Mouse (Mus musculus) forebrain, embryonic 12.5 days (tissue): ENCODE measurements at regions not wholly inside any gene's neighbourhood (a gene's known extent, or its start where the extent isn't known, plus 50 kb on each side); places are given as distances from the start of the nearest gene placed in this dataset.

ENCODE experiments used
- ATAC-seq: fragments of 200-750 bp; cut with Nextera tagmentation; 2 replicates; pipeline ENCODE4 v1.8.0; 2017; ENCODE audit warnings: moderate TSS enrichment; ENCODE audit not compliant: low FRiP score
- H3K27ac ChIP-seq: fragments of 300-500 bp; sonication (generic); 2 replicates; pipeline ENCODE4 v1.5.1; 2016; ENCODE audit warnings: mild to moderate bottlenecking
- H3K27me3 ChIP-seq: fragments of 300-500 bp; sonication (generic); 2 replicates; pipeline ENCODE4 v1.6.1; 2016; ENCODE audit warnings: mild to moderate bottlenecking
- H3K36me3 ChIP-seq: fragments of 300-500 bp; sonication (generic); replicated peaks from 2 replicates; pipeline ENCODE4 v1.6.1; 2016; ENCODE audit warnings: mild to moderate bottlenecking
- H3K4me1 ChIP-seq: fragments of 300-500 bp; sonication (generic); 2 replicates; pipeline ENCODE4 v1.6.1; 2016
- H3K4me2 ChIP-seq: fragments of 300-500 bp; sonication (generic); 2 replicates; pipeline ENCODE4 v1.6.1; 2016; ENCODE audit warnings: mild to moderate bottlenecking, moderate library complexity
- H3K4me3 ChIP-seq: fragments of 300-500 bp; sonication (generic); replicated peaks from 2 replicates; pipeline ENCODE4 v1.5.1; 2016; ENCODE audit warnings: mild to moderate bottlenecking
- H3K9ac ChIP-seq: fragments of 300-500 bp; sonication (generic); 2 replicates; pipeline ENCODE4 v1.6.1; 2016; ENCODE audit warnings: mild to moderate bottlenecking
- H3K9me3 ChIP-seq: fragments of 300-500 bp; sonication (generic); 2 replicates; pipeline ENCODE4 v1.6.1; 2016
- WGBS: fragments of 180-500 bp; shearing (Covaris S2); methylation state at CpG from one replicate; pipeline ENCODE4 v1.1.7; 2016; 5-methylcytosine and 5-hydroxymethylcytosine counted together

- H3K27me3 ChIP-seq: no peaks in the 10 kb centered on the region
- no peak overlapping the region for H3K27ac ChIP-seq
- H3K4me1 ChIP-seq: peaks cover 27% of the 10 kb centered on the region
- H3K4me3 ChIP-seq: no peak overlapping the region
- no peaks in the 10 kb centered on the region for H3K36me3 ChIP-seq
- WGBS: 58% methylated on average over 4 of the region's 4 CpGs
- H3K9me3 ChIP-seq: no peaks in the 10 kb centered on the region
- no peak overlapping the region for H3K4me2 ChIP-seq
- no peak for ATAC-seq
- H3K9ac ChIP-seq: no peak overlapping the region
These were observed 150.0 kb upstream of the Galnt5 start for GRCm38 (mm10) chr2:57847707-57848106.

- Histone ChIP-seq H3K36me3 (no peaks in the 10 kb centered on the region), H3K4me3 (no peak overlapping the region), H3K27me3 (no peaks in the 10 kb centered on the region), H3K9ac (no peak overlapping the region), H3K4me2 (peak overlapping the region; percentile 22), H3K27ac (peak overlapping the region; percentile 46; the same call in 1 of the 2 replicates), H3K4me1 (peaks cover 27% of the 10 kb centered on the region), H3K9me3 (no peaks in the 10 kb centered on the region)
- peak; percentile 54; the same call in 1 of the 2 replicates for ATAC-seq
- 16% methylated on average over 4 of the region's 4 CpGs for WGBS
These were observed 148.2 kb upstream of the Galnt5 start for GRCm38 (mm10) chr2:57849338-57850057.

- no peak overlapping the region for H3K27ac ChIP-seq
- WGBS: 19% methylated on average over 5 of the region's 5 CpGs
- no peak for ATAC-seq
These were observed 147.7 kb upstream of the Galnt5 start for GRCm38 (mm10) chr2:57850058-57850400.

GRCm38 (mm10) chr2:57856524-57857107 is 141.1 kb upstream of the Galnt5 start:
- 81% methylated on average over 14 of the region's 14 CpGs for WGBS
- H3K4me3 ChIP-seq: no peak overlapping the region

More at GRCm38 (mm10) chr2:57850058-57850400, 147.7 kb upstream of the Galnt5 start:
- Histone ChIP-seq H3K4me2 (peak overlapping the region; percentile 22), H3K36me3 (no peaks in the 10 kb centered on the region), H3K9me3 (no peaks in the 10 kb centered on the region), H3K4me1 (peaks cover 27% of the 10 kb centered on the region), H3K27me3 (no peaks in the 10 kb centered on the region), H3K9ac (no peak overlapping the region), H3K4me3 (no peak overlapping the region)

GRCm38 (mm10) chr2:57865289-57865688 is 132.4 kb upstream of the Galnt5 start:
- Histone ChIP-seq H3K9me3 (no peaks in the 10 kb centered on the region), H3K4me2 (no peak overlapping the region), H3K9ac (no peak overlapping the region), H3K36me3 (no peaks in the 10 kb centered on the region), H3K4me1 (no peaks in the 10 kb centered on the region), H3K4me3 (no peak overlapping the region), H3K27ac (no peak overlapping the region), H3K27me3 (no peaks in the 10 kb centered on the region)
- ATAC-seq: no peak
- 64% methylated on average over 1 of the region's 1 CpGs for WGBS

More at GRCm38 (mm10) chr2:57856524-57857107, 141.1 kb upstream of the Galnt5 start:
- Histone ChIP-seq H3K27me3 (no peaks in the 10 kb centered on the region), H3K9me3 (no peaks in the 10 kb centered on the region), H3K4me1 (peaks cover 7% of the 10 kb centered on the region; the same call in 1 of the 2 replicates), H3K9ac (no peak overlapping the region), H3K4me2 (no peak overlapping the region), H3K27ac (no peak overlapping the region), H3K36me3 (no peaks in the 10 kb centered on the region)
- no peak for ATAC-seq

- H3K4me2 ChIP-seq: no peak overlapping the region
- H3K27me3 ChIP-seq: no peaks in the 10 kb centered on the region
- no peak overlapping the region for H3K27ac ChIP-seq
- H3K36me3 ChIP-seq: no peaks in the 10 kb centered on the region
- no peaks in the 10 kb centered on the region for H3K4me1 ChIP-seq
- no peak overlapping the region for H3K9ac ChIP-seq
- no peak for ATAC-seq
- no peaks in the 10 kb centered on the region for H3K9me3 ChIP-seq
- no peak overlapping the region for H3K4me3 ChIP-seq
- 74% methylated on average over 2 of the region's 2 CpGs for WGBS
These were observed 129.6 kb upstream of the Galnt5 start for GRCm38 (mm10) chr2:57868046-57868445.

- H3K9me3 ChIP-seq: no peaks in the 10 kb centered on the region
- no peaks in the 10 kb centered on the region for H3K27me3 ChIP-seq
- no peaks in the 10 kb centered on the region for H3K36me3 ChIP-seq
- H3K27ac ChIP-seq: no peak overlapping the region
- WGBS: 92% methylated on average over 7 of the region's 7 CpGs
- no peaks in the 10 kb centered on the region for H3K4me1 ChIP-seq
- no peak for ATAC-seq
- H3K9ac ChIP-seq: no peak overlapping the region
- no peak overlapping the region for H3K4me2 ChIP-seq
- H3K4me3 ChIP-seq: no peak overlapping the region
These were observed 97.5 kb upstream of the Galnt5 start for GRCm38 (mm10) chr2:57900168-57900567.

GRCm38 (mm10) chr2:57900580-57901247 is 97.0 kb upstream of the Galnt5 start:
- Histone ChIP-seq H3K9me3 (no peaks in the 10 kb centered on the region), H3K4me1 (no peaks in the 10 kb centered on the region), H3K36me3 (no peaks in the 10 kb centered on the region), H3K27ac (no peak overlapping the region), H3K4me2 (no peak overlapping the region), H3K4me3 (no peak overlapping the region), H3K9ac (no peak overlapping the region), H3K27me3 (no peaks in the 10 kb centered on the region)
- no peak for ATAC-seq
- 76% methylated on average over 9 of the region's 9 CpGs for WGBS

GRCm38 (mm10) chr2:57905184-57905583 is 92.5 kb upstream of the Galnt5 start:
- Histone ChIP-seq H3K27ac (no peak overlapping the region), H3K4me1 (no peaks in the 10 kb centered on the region), H3K27me3 (no peaks in the 10 kb centered on the region), H3K4me3 (no peak overlapping the region), H3K36me3 (no peaks in the 10 kb centered on the region), H3K4me2 (no peak overlapping the region), H3K9me3 (no peaks in the 10 kb centered on the region), H3K9ac (no peak overlapping the region)
- no peak for ATAC-seq
- WGBS: 91% methylated on average over 2 of the region's 2 CpGs

- no peaks in the 10 kb centered on the region for H3K9me3 ChIP-seq
- no peak for ATAC-seq
- no peaks in the 10 kb centered on the region for H3K27me3 ChIP-seq
- no peak overlapping the region for H3K4me2 ChIP-seq
- WGBS: 88% methylated on average over 5 of the region's 5 CpGs
- no peaks in the 10 kb centered on the region for H3K36me3 ChIP-seq
- H3K4me3 ChIP-seq: no peak overlapping the region
- no peak overlapping the region for H3K9ac ChIP-seq
- no peak overlapping the region for H3K27ac ChIP-seq
- no peaks in the 10 kb centered on the region for H3K4me1 ChIP-seq
These were observed 90.7 kb upstream of the Galnt5 start for GRCm38 (mm10) chr2:57906939-57907338.

- Histone ChIP-seq H3K36me3 (no peaks in the 10 kb centered on the region), H3K27me3 (no peaks in the 10 kb centered on the region), H3K9ac (no peak overlapping the region), H3K4me3 (no peak overlapping the region), H3K4me1 (no peaks in the 10 kb centered on the region), H3K27ac (no peak overlapping the region), H3K4me2 (no peak overlapping the region), H3K9me3 (no peaks in the 10 kb centered on the region)
- ATAC-seq: no peak
- 88% methylated on average over 4 of the region's 4 CpGs for WGBS
These were observed 88.0 kb upstream of the Galnt5 start for GRCm38 (mm10) chr2:57909706-57910105.

- H3K4me1 ChIP-seq: peaks cover 3% of the 10 kb centered on the region; the same call in 1 of the 2 replicates
- peak; percentile 82 for ATAC-seq
- no peak overlapping the region for H3K4me2 ChIP-seq
- H3K9ac ChIP-seq: no peak overlapping the region
- H3K27me3 ChIP-seq: no peaks in the 10 kb centered on the region
- H3K4me3 ChIP-seq: no peak overlapping the region
- no peak overlapping the region for H3K27ac ChIP-seq
- 56% methylated on average over 15 of the region's 15 CpGs for WGBS
- no peaks in the 10 kb centered on the region for H3K9me3 ChIP-seq
- H3K36me3 ChIP-seq: no peaks in the 10 kb centered on the region
These were observed 81.2 kb upstream of the Galnt5 start for GRCm38 (mm10) chr2:57916375-57917023.
